Mouse (Mus musculus): ENCODE measurements around the gene Prrc2a. TPM values are rescaled to one million over a fixed set of nuclear protein-coding genes. Genes with fewer than 3 reads are reported as not detected.

Prrc2a gene
- polyA plus RNA-seq, 1 experiment from 2014 or later, result 147 TPM

GRCm38 (mm10) chr17:35168541-35169207 is 4.0 kb upstream of the Prrc2a start:
- H3K4me3 ChIP-seq, result no peak overlapping the region
- H3K9ac ChIP-seq, result no peak overlapping the region
- peaks cover 12% of the 10 kb centered on the region; the same call in 1 of the 2 replicates for H3K4me1 ChIP-seq
- H3K36me3 ChIP-seq, result no peaks in the 10 kb centered on the region
- ATAC-seq (ENCODE audit: insufficient number of reproducible peaks, low FRiP score, low TSS enrichment, low read depth), result no peak
- H3K4me2 ChIP-seq, result no peak overlapping the region
- H3K27ac ChIP-seq, result no peak overlapping the region
- no peaks in the 10 kb centered on the region for H3K27me3 ChIP-seq
- 18% methylated on average over 4 of the region's 4 CpGs for WGBS
- no peaks in the 10 kb centered on the region for H3K9me3 ChIP-seq

GRCm38 (mm10) chr17:35167794-35168193 is 3.1 kb upstream of the Prrc2a start:
- no peak overlapping the region for H3K4me2 ChIP-seq
- ATAC-seq (ENCODE audit: insufficient number of reproducible peaks, low FRiP score, low TSS enrichment, low read depth), result no peak
- H3K27ac ChIP-seq, result no peak overlapping the region
- H3K4me1 ChIP-seq, result peaks cover 15% of the 10 kb centered on the region
- no peaks in the 10 kb centered on the region for H3K27me3 ChIP-seq
- 86% methylated on average over 7 of the region's 7 CpGs for WGBS
- no peaks in the 10 kb centered on the region for H3K9me3 ChIP-seq
- no peak overlapping the region for H3K4me3 ChIP-seq
- no peak overlapping the region for H3K9ac ChIP-seq
- no peaks in the 10 kb centered on the region for H3K36me3 ChIP-seq

GRCm38 (mm10) chr17:35166352-35167035 is 1.8 kb upstream of the Prrc2a start:
- 69% methylated on average over 8 of the region's 8 CpGs for WGBS
- no peak for ATAC-seq (ENCODE audit: insufficient number of reproducible peaks, low FRiP score, low TSS enrichment, low read depth)

GRCm38 (mm10) chr17:35165451-35166155 is 906 bp upstream of the Prrc2a start:
- Histone ChIP-seq H3K4me3 (peak overlapping the region; percentile 100), H3K4me2 (peak overlapping the region; percentile 48), H3K9ac (peak overlapping the region; percentile 39; the same call in 1 of the 2 replicates), H3K4me1 (peaks cover 35% of the 10 kb centered on the region), H3K9me3 (no peaks in the 10 kb centered on the region), H3K27me3 (no peaks in the 10 kb centered on the region), H3K36me3 (peaks cover 18% of the 10 kb centered on the region), H3K27ac (peak overlapping the region; percentile 99)
- WGBS, result 19% methylated on average over 12 of the region's 12 CpGs
- ATAC-seq (ENCODE audit: insufficient number of reproducible peaks, low FRiP score, low TSS enrichment, low read depth), result no peak

More at GRCm38 (mm10) chr17:35166352-35167035, 1.8 kb upstream of the Prrc2a start:
- peaks cover 28% of the 10 kb centered on the region for H3K4me1 ChIP-seq
- peak overlapping the region; percentile 99; the same call in 1 of the 2 replicates for H3K27ac ChIP-seq
- H3K9ac ChIP-seq, result no peak overlapping the region
- peaks cover 10% of the 10 kb centered on the region for H3K36me3 ChIP-seq
- H3K27me3 ChIP-seq, result no peaks in the 10 kb centered on the region
- H3K4me2 ChIP-seq, result no peak overlapping the region
- H3K9me3 ChIP-seq, result no peaks in the 10 kb centered on the region
- no peak overlapping the region for H3K4me3 ChIP-seq

- peaks cover 33% of the 10 kb centered on the region for H3K36me3 ChIP-seq
- H3K4me1 ChIP-seq, result peaks cover 35% of the 10 kb centered on the region
- H3K27me3 ChIP-seq, result no peaks in the 10 kb centered on the region
- H3K4me3 ChIP-seq, result peak overlapping the region; percentile 100
- H3K9me3 ChIP-seq, result no peaks in the 10 kb centered on the region
- H3K4me2 ChIP-seq, result peak overlapping the region; percentile 74
- no peak for ATAC-seq (ENCODE audit: insufficient number of reproducible peaks, low FRiP score, low TSS enrichment, low read depth)
- 0% methylated on average over 25 of the region's 28 CpGs for WGBS
- H3K27ac ChIP-seq, result peak overlapping the region; percentile 96
- H3K9ac ChIP-seq, result peak overlapping the region; percentile 100
These were observed 504 bp downstream of the Prrc2a start for GRCm38 (mm10) chr17:35164218-35164567.

- H3K4me1 ChIP-seq, result peaks cover 35% of the 10 kb centered on the region
- peak overlapping the region; percentile 100 for H3K9ac ChIP-seq
- WGBS, result 5% methylated on average over 8 of the region's 8 CpGs
- ATAC-seq (ENCODE audit: insufficient number of reproducible peaks, low FRiP score, low TSS enrichment, low read depth), result no peak
- peak overlapping the region; percentile 100 for H3K4me3 ChIP-seq
- H3K27ac ChIP-seq, result peak overlapping the region; percentile 96
- H3K4me2 ChIP-seq, result peak overlapping the region; percentile 74
- H3K36me3 ChIP-seq, result peaks cover 39% of the 10 kb centered on the region
- no peaks in the 10 kb centered on the region for H3K27me3 ChIP-seq
- H3K9me3 ChIP-seq, result no peaks in the 10 kb centered on the region
These were observed 1.2 kb downstream of the Prrc2a start for GRCm38 (mm10) chr17:35163326-35164081.

- H3K4me1 ChIP-seq, result peaks cover 35% of the 10 kb centered on the region
- peaks cover 47% of the 10 kb centered on the region for H3K36me3 ChIP-seq
- no peaks in the 10 kb centered on the region for H3K9me3 ChIP-seq
- peak overlapping the region; percentile 100 for H3K4me3 ChIP-seq
- ATAC-seq (ENCODE audit: insufficient number of reproducible peaks, low FRiP score, low TSS enrichment, low read depth), result no peak
- H3K27me3 ChIP-seq, result no peaks in the 10 kb centered on the region
- H3K4me2 ChIP-seq, result peak overlapping the region; percentile 74
- 42% methylated on average over 12 of the region's 12 CpGs for WGBS
- peak overlapping the region; percentile 100; the same call in 1 of the 2 replicates for H3K9ac ChIP-seq
- H3K27ac ChIP-seq, result no peak overlapping the region
These were observed 2.0 kb downstream of the Prrc2a start for GRCm38 (mm10) chr17:35162730-35163129.

- no peak overlapping the region for H3K27ac ChIP-seq
- peak overlapping the region; percentile 74 for H3K4me2 ChIP-seq
- 0 out of 2 replicates have a peak overlapping the region, but pooled peaks have one; percentile 100 for H3K9ac ChIP-seq
- 0 out of 2 replicates have a peak overlapping the region, but pooled peaks have one; percentile 100 for H3K4me3 ChIP-seq
- 77% methylated on average over 14 of the region's 14 CpGs for WGBS
- peaks cover 53% of the 10 kb centered on the region for H3K36me3 ChIP-seq
- H3K27me3 ChIP-seq, result no peaks in the 10 kb centered on the region
- no peaks in the 10 kb centered on the region for H3K9me3 ChIP-seq
- peaks cover 35% of the 10 kb centered on the region for H3K4me1 ChIP-seq
- ATAC-seq (ENCODE audit: insufficient number of reproducible peaks, low FRiP score, low TSS enrichment, low read depth), result no peak
These were observed 2.6 kb downstream of the Prrc2a start for GRCm38 (mm10) chr17:35162121-35162520.

GRCm38 (mm10) chr17:35161421-35161820 is 3.3 kb downstream of the Prrc2a start:
- WGBS, result 78% methylated on average over 11 of the region's 11 CpGs
- H3K36me3 ChIP-seq, result peaks cover 60% of the 10 kb centered on the region
- H3K9me3 ChIP-seq, result no peaks in the 10 kb centered on the region
- H3K27me3 ChIP-seq, result no peaks in the 10 kb centered on the region
- no peak overlapping the region for H3K4me2 ChIP-seq
- peak overlapping the region; percentile 100; the same call in 1 of the 2 replicates for H3K4me3 ChIP-seq
- H3K4me1 ChIP-seq, result peaks cover 37% of the 10 kb centered on the region
- ATAC-seq (ENCODE audit: insufficient number of reproducible peaks, low FRiP score, low TSS enrichment, low read depth), result no peak
- H3K9ac ChIP-seq, result no peak overlapping the region
- no peak overlapping the region for H3K27ac ChIP-seq

GRCm38 (mm10) chr17:35159638-35160037 is 5.1 kb downstream of the Prrc2a start:
- Histone ChIP-seq H3K9me3 (no peaks in the 10 kb centered on the region), H3K4me3 (no peak overlapping the region), H3K4me2 (no peak overlapping the region), H3K4me1 (peaks cover 36% of the 10 kb centered on the region), H3K36me3 (peaks cover 78% of the 10 kb centered on the region), H3K27ac (no peak overlapping the region), H3K9ac (no peak overlapping the region), H3K27me3 (no peaks in the 10 kb centered on the region)
- 85% methylated on average over 7 of the region's 7 CpGs for WGBS
- ATAC-seq (ENCODE audit: insufficient number of reproducible peaks, low FRiP score, low TSS enrichment, low read depth), result no peak

GRCm38 (mm10) chr17:35158850-35159593 is 5.7 kb downstream of the Prrc2a start:
- no peak for ATAC-seq (ENCODE audit: insufficient number of reproducible peaks, low FRiP score, low TSS enrichment, low read depth)

More at GRCm38 (mm10) chr17:35158850-35159593, 5.7 kb downstream of the Prrc2a start:
- H3K27me3 ChIP-seq, result no peaks in the 10 kb centered on the region
- whole genome bisulfite sequencing, result 92% methylated on average over 16 of the region's 16 CpGs
- no peak overlapping the region for H3K27ac ChIP-seq
- H3K4me1 ChIP-seq, result peaks cover 36% of the 10 kb centered on the region
- H3K4me3 ChIP-seq, result no peak overlapping the region
- no peaks in the 10 kb centered on the region for H3K9me3 ChIP-seq
- H3K36me3 ChIP-seq, result peaks cover 84% of the 10 kb centered on the region
- no peak overlapping the region for H3K4me2 ChIP-seq
- H3K9ac ChIP-seq, result no peak overlapping the region
